Mouse (Mus musculus) lung, embryonic 15.5 days (tissue): Measurements from ENCODE around the gene Inpp5d. TPM values are rescaled to one million over a fixed set of nuclear protein-coding genes. Genes with fewer than 3 reads are reported as not detected.
"Not testable (repeated sequence)": the region's sequence is repeated elsewhere in the genome, so short reads cannot be mapped to it uniquely, and the experiment has no call there.

Source experiments
- ATAC-seq: fragments of 200-750 bp; cut with Nextera tagmentation; 2 replicates; pipeline ENCODE4 v1.8.0; 2017; ENCODE audit warnings: moderate number of reproducible peaks, borderline replicate concordance; ENCODE audit not compliant: low FRiP score, low TSS enrichment; ENCODE audit errors: extremely low read depth
- H3K27ac ChIP-seq: fragments of 300-500 bp; sonication (generic); 2 replicates; pipeline ENCODE4 v1.5.1; 2015; ENCODE audit warnings: moderate library complexity, mild to moderate bottlenecking, inconsistent platforms
- H3K27me3 ChIP-seq: fragments of 300-500 bp; sonication (generic); 2 replicates; pipeline ENCODE4 v1.6.1; 2015; ENCODE audit warnings: inconsistent platforms
- H3K36me3 ChIP-seq: fragments of 300-500 bp; sonication (generic); 2 replicates; pipeline ENCODE4 v1.6.1; 2015; ENCODE audit warnings: inconsistent platforms
- H3K4me1 ChIP-seq: fragments of 300-500 bp; sonication (generic); 2 replicates; pipeline ENCODE4 v1.6.1; 2015; ENCODE audit warnings: inconsistent platforms
- H3K4me2 ChIP-seq: fragments of 300-500 bp; sonication (generic); 2 replicates; pipeline ENCODE4 v1.6.1; 2015; ENCODE audit warnings: inconsistent platforms, mild to moderate bottlenecking, moderate library complexity
- H3K4me3 ChIP-seq: fragments of 300-500 bp; sonication (generic); 2 replicates; pipeline ENCODE4 v1.5.1; 2015; ENCODE audit warnings: mild to moderate bottlenecking, inconsistent platforms
- H3K9ac ChIP-seq: fragments of 300-500 bp; sonication (generic); 2 replicates; pipeline ENCODE4 v1.6.1; 2015; ENCODE audit warnings: inconsistent platforms
- H3K9me3 ChIP-seq: fragments of 300-500 bp; sonication (generic); 2 replicates; pipeline ENCODE4 v1.6.1; 2016; ENCODE audit warnings: inconsistent platforms
- WGBS: fragments of 180-500 bp; shearing (Covaris S2); methylation state at CpG from one replicate; pipeline ENCODE4 v1.1.7; 2015; 5-methylcytosine and 5-hydroxymethylcytosine counted together
- polyA plus RNA-seq: library from polyadenylated mRNA; unstranded; fragments of >200 nt; fragmentation: Nextera tagmentation; extraction: Ambion mirVana; gene quantifications from 2 replicates; pipeline ENCODE4 v1.2.1, GENCODE M21; 2015

Inpp5d gene
- polyA plus RNA-seq, 1 experiment from 2014 or later: 11.8 TPM

GRCm38 (mm10) chr1:87659618-87659960, 39.5 kb downstream of the Inpp5d start:
- WGBS: 72% methylated on average over 4 of the region's 4 CpGs

GRCm38 (mm10) chr1:87660740-87661139, 40.6 kb downstream of the Inpp5d start:
- no peaks in the 10 kb centered on the region for H3K27me3 ChIP-seq
- no peak overlapping the region for H3K4me3 ChIP-seq
- no peak overlapping the region for H3K27ac ChIP-seq
- WGBS: 96% methylated on average over 1 of the region's 1 CpGs
- H3K4me1 ChIP-seq: no peaks in the 10 kb centered on the region
- H3K4me2 ChIP-seq: no peak overlapping the region
- ATAC-seq: no peak
- H3K36me3 ChIP-seq: no peaks in the 10 kb centered on the region
- H3K9ac ChIP-seq: no peak overlapping the region
- no peaks in the 10 kb centered on the region for H3K9me3 ChIP-seq

More at GRCm38 (mm10) chr1:87659618-87659960, 39.5 kb downstream of the Inpp5d start:
- H3K4me3 ChIP-seq: no peak overlapping the region
- H3K36me3 ChIP-seq: no peaks in the 10 kb centered on the region
- no peak overlapping the region for H3K4me2 ChIP-seq
- H3K27me3 ChIP-seq: no peaks in the 10 kb centered on the region
- no peaks in the 10 kb centered on the region for H3K9me3 ChIP-seq
- H3K4me1 ChIP-seq: no peaks in the 10 kb centered on the region
- H3K27ac ChIP-seq: no peak overlapping the region
- no peak for ATAC-seq
- H3K9ac ChIP-seq: no peak overlapping the region

- H3K4me2 ChIP-seq: no peak overlapping the region
Measured at GRCm38 (mm10) chr1:87663992-87664391, 43.9 kb downstream of the Inpp5d start.

GRCm38 (mm10) chr1:87667006-87667405, 46.9 kb downstream of the Inpp5d start:
- Histone ChIP-seq H3K4me3 (no peak overlapping the region), H3K4me1 (no peaks in the 10 kb centered on the region), H3K4me2 (no peak overlapping the region), H3K36me3 (no peaks in the 10 kb centered on the region), H3K9me3 (no peaks in the 10 kb centered on the region), H3K27me3 (no peaks in the 10 kb centered on the region), H3K9ac (no peak overlapping the region), H3K27ac (no peak overlapping the region)
- 40% methylated on average over 1 of the region's 1 CpGs for whole genome bisulfite sequencing
- no peak for ATAC-seq

More at GRCm38 (mm10) chr1:87663992-87664391, 43.9 kb downstream of the Inpp5d start:
- Histone ChIP-seq H3K9ac (no peak overlapping the region), H3K36me3 (no peaks in the 10 kb centered on the region), H3K4me1 (no peaks in the 10 kb centered on the region), H3K4me3 (no peak overlapping the region), H3K27me3 (no peaks in the 10 kb centered on the region), H3K27ac (no peak overlapping the region), H3K9me3 (no peaks in the 10 kb centered on the region)
- 66% methylated on average over 2 of the region's 2 CpGs for WGBS
- ATAC-seq: no peak

- Histone ChIP-seq H3K9me3 (no peaks in the 10 kb centered on the region), H3K9ac (no peak overlapping the region), H3K4me2 (no peak overlapping the region), H3K27me3 (no peaks in the 10 kb centered on the region), H3K4me3 (no peak overlapping the region), H3K36me3 (no peaks in the 10 kb centered on the region), H3K4me1 (no peaks in the 10 kb centered on the region), H3K27ac (no peak overlapping the region)
- 87% methylated on average over 7 of the region's 7 CpGs for WGBS
- ATAC-seq: no peak
Measured at GRCm38 (mm10) chr1:87668300-87668699, 48.2 kb downstream of the Inpp5d start.

- Histone ChIP-seq H3K9me3 (no peaks in the 10 kb centered on the region), H3K4me1 (no peaks in the 10 kb centered on the region), H3K4me2 (no peak overlapping the region), H3K4me3 (no peak overlapping the region), H3K9ac (no peak overlapping the region), H3K27me3 (no peaks in the 10 kb centered on the region), H3K36me3 (no peaks in the 10 kb centered on the region), H3K27ac (no peak overlapping the region)
- no peak for ATAC-seq
- 54% methylated on average over 4 of the region's 4 CpGs for WGBS
Measured at GRCm38 (mm10) chr1:87671483-87671882, 51.4 kb downstream of the Inpp5d start.

- Histone ChIP-seq H3K27me3 (no peaks in the 10 kb centered on the region), H3K27ac (no peak overlapping the region), H3K9ac (no peak overlapping the region), H3K4me2 (no peak overlapping the region), H3K4me3 (no peak overlapping the region), H3K4me1 (no peaks in the 10 kb centered on the region), H3K36me3 (no peaks in the 10 kb centered on the region), H3K9me3 (no peaks in the 10 kb centered on the region)
- 74% methylated on average over 9 of the region's 9 CpGs for WGBS
- no peak for ATAC-seq
Measured at GRCm38 (mm10) chr1:87673822-87674604, 53.9 kb downstream of the Inpp5d start.

- H3K4me1 ChIP-seq: no peaks in the 10 kb centered on the region
- H3K27ac ChIP-seq: no peak overlapping the region
- no peaks in the 10 kb centered on the region for H3K9me3 ChIP-seq
- H3K27me3 ChIP-seq: no peaks in the 10 kb centered on the region
- H3K4me3 ChIP-seq: no peak overlapping the region
- no peak overlapping the region for H3K4me2 ChIP-seq
- no peak for ATAC-seq
- 84% methylated on average over 6 of the region's 6 CpGs for WGBS
- H3K36me3 ChIP-seq: no peaks in the 10 kb centered on the region
- H3K9ac ChIP-seq: no peak overlapping the region
Measured at GRCm38 (mm10) chr1:87676006-87676405, 55.9 kb downstream of the Inpp5d start.

GRCm38 (mm10) chr1:87679089-87679488, 59.0 kb downstream of the Inpp5d start:
- H3K27me3 ChIP-seq: no peaks in the 10 kb centered on the region
- no peaks in the 10 kb centered on the region for H3K36me3 ChIP-seq
- H3K27ac ChIP-seq: no peak overlapping the region
- ATAC-seq: no peak
- no peaks in the 10 kb centered on the region for H3K9me3 ChIP-seq
- H3K4me3 ChIP-seq: no peak overlapping the region
- WGBS: 70% methylated on average over 5 of the region's 5 CpGs
- H3K9ac ChIP-seq: no peak overlapping the region
- no peak overlapping the region for H3K4me2 ChIP-seq
- no peaks in the 10 kb centered on the region for H3K4me1 ChIP-seq

- H3K9ac ChIP-seq: no peak overlapping the region
- no peak overlapping the region for H3K4me2 ChIP-seq
- WGBS: 81% methylated on average over 4 of the region's 4 CpGs
- no peak for ATAC-seq
- H3K4me1 ChIP-seq: no peaks in the 10 kb centered on the region
- no peak overlapping the region for H3K4me3 ChIP-seq
- no peaks in the 10 kb centered on the region for H3K27me3 ChIP-seq
- H3K36me3 ChIP-seq: no peaks in the 10 kb centered on the region
- no peak overlapping the region for H3K27ac ChIP-seq
- no peaks in the 10 kb centered on the region for H3K9me3 ChIP-seq
Measured at GRCm38 (mm10) chr1:87680950-87681349, 60.8 kb downstream of the Inpp5d start.

GRCm38 (mm10) chr1:87682473-87682872, 62.4 kb downstream of the Inpp5d start:
- H3K4me2 ChIP-seq, H3K36me3 ChIP-seq, ATAC-seq, H3K4me3 ChIP-seq, H3K4me1 ChIP-seq, H3K9ac ChIP-seq, H3K27me3 ChIP-seq, H3K27ac ChIP-seq, H3K9me3 ChIP-seq: not testable (repeated sequence)
- WGBS: 84% methylated on average over 7 of the region's 7 CpGs

GRCm38 (mm10) chr1:87684071-87684470, 64.0 kb downstream of the Inpp5d start:
- Histone ChIP-seq H3K27me3 (no peaks in the 10 kb centered on the region), H3K4me1 (no peaks in the 10 kb centered on the region), H3K4me2 (no peak overlapping the region), H3K9me3 (no peaks in the 10 kb centered on the region), H3K27ac (no peak overlapping the region), H3K4me3 (no peak overlapping the region), H3K36me3 (no peaks in the 10 kb centered on the region), H3K9ac (no peak overlapping the region)
- ATAC-seq: no peak
- 91% methylated on average over 5 of the region's 5 CpGs for WGBS

GRCm38 (mm10) chr1:87684791-87685190, 64.7 kb downstream of the Inpp5d start:
- Histone ChIP-seq H3K9ac (no peak overlapping the region), H3K27me3 (no peaks in the 10 kb centered on the region), H3K4me3 (no peak overlapping the region), H3K36me3 (no peaks in the 10 kb centered on the region), H3K27ac (no peak overlapping the region), H3K4me2 (no peak overlapping the region), H3K9me3 (no peaks in the 10 kb centered on the region), H3K4me1 (no peaks in the 10 kb centered on the region)
- WGBS: 95% methylated on average over 3 of the region's 3 CpGs
- ATAC-seq: no peak
